Mouse (Mus musculus): ENCODE measurements around the gene Gm13278.
"Not testable (repeated sequence)": the region's sequence is repeated elsewhere in the genome, so short reads cannot be mapped to it uniquely, and the experiment has no call there.

Gm13278 gene

DNA sequence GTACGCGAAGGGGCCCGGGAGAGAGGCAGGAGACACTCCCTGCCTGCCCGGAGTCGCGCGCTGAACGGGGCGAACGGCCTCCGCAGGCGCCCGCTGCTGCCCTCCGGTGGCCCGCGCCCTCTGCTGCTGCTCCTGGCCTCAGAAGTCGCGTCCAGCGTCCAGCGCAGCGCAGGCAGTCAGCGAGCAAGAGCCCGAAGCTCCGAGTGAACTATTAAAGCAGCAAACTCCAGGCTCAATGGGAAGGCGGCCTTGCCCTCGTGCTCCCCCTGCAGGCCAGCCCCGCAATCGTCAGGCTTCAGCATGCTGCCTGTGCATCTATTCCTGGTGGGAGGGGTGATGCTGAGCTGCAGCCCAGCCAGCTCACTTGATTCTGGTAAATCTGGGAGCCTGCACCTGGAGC is at the start of gene Gm13278:
Gene Gm13278 (plus strand): TSS at position 301 of the 400 bp plus-strand sequence.
- DNase-seq, result not testable (repeated sequence)

DNA sequence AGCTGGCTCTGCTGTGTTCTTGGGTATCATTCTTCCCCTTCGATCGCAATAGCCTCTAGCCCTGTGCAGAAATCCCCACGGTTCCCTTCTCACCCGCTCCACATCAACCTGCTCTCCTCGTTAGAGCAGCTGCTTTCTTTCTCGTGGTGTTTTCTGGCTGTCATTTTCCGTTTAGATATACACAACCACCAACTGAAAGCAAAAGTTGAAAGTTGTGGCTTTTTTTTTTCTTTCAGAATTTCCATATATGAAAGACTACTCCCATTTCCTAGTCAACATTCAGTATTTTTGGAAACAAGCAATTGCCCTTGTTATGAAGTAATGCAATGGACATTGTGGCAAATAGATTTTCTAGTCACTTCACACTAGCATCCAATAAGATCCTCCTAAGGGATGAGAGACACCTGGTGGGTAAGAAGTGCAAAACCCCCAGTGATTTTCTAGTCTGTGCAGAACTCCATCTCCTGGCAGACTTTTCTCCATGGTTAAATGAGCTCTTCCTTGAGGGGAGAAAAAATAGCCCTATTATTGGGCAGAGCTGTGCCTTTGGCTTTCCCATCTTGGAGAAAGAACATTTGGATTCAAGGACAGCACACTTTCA is 48.5 kb upstream of the Gm13278 start:
- no peak for DNase-seq

DNA sequence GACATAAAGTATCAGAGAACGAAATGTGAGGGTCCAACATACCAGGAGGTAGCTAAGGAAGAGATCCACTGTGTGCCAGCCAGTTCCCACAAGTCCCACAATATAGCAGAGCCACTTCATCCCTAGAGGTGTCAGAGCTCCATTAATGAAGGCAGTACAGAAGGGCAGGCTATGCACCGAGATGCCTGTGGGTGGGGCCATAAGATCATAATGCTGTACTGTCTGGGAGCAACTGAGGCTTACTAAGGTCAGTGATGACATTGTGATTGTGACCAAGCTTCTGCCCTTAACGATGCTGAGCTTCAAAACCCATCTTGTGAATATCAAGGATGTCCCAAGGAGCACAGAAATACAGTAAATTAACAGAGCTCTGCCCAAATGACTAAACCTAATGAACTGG is 47.1 kb upstream of the Gm13278 start:
- DNase-seq, result no peak

- DNase-seq, result no peak
Measured at GRCm38 (mm10) chr4:88749926-88750325, 41.4 kb upstream of the Gm13278 start.

DNA sequence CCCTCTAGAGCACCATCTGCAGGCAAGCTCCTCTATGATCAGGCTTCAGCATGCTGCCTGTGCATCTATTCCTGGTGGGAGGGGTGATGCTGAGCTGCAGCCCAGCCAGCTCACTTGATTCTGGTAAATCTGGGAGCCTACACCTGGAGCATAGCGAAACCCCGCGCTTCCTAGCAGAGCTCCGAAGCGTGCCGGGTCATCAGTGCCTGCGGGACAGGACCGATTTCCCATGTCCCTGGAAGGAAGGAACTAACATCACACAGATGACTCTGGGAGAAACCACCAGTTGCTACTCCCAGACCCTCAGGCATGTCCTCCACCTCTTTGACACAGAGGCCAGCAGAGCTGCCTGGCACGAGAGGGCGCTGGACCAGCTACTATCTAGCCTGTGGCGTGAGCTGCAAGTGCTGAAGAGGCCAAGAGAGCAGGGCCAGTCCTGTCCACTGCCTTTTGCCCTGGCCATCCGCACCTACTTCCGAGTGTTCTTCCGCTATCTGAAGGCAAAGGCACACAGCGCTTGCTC is 36.5 kb upstream of the Gm13278 start, which contains the start of gene Gm13271:
Gene Gm13271 (plus strand): TSS at position 51 of the 523 bp plus-strand sequence.
- DNase-seq, result peak; percentile 73 to 81

DNA sequence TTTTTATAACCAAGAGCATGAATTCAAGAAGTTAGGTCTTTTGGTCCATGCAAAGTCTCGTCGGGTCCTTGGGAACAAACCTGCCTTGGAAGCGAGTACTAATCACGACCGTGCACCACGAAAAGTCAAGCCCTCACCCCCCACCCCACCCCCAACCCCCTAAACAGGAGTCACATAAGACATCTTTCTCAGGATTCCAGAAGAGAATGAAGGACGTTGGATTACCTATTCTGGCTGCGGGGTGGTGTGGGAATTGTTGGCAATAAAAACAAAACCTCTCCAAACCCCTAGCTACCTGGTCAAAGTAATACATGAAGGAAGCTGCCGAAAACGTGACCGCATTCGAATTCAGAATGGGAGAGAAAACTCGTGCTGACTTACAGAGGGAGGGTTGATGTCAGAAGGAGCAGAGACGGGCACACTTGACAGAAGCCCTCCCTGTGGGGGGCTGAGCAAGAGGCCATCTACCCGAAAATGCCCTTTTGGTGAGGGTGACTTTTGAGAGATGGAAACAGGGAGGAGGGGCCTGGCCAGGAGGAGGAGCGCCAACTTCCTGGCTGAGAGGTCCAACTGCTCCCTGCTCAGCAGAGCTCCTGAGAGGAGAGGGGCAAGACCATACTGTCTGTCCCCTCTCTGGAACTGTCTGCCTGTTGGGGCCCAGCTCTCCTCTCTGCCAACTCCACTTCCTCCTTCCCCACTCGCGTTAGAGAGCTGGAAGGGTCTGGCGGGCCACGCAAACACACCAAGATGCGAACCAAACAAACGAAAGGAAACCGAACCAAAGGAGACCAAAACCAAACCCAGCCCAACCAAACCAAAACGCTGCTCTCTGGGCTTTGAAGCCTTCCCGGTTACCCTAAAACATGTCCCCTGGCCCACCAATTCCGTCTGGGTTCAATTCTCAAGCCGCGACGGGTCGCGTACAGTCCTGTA is 34.5 kb upstream of the Gm13278 start:
- DNase-seq, result not testable (repeated sequence)

GRCm38 (mm10) chr4:88757628-88758031 is 33.7 kb upstream of the Gm13278 start:
- DNase-seq, result peak; percentile 89

- not testable (repeated sequence) for DNase-seq
Measured at GRCm38 (mm10) chr4:88758751-88759150, 32.6 kb upstream of the Gm13278 start.

- DNase-seq, result peak in 1 of 2 experiments; percentile 43
Measured at GRCm38 (mm10) chr4:88759610-88760268, 31.6 kb upstream of the Gm13278 start, which contains the start of gene Gm13283. TSS of gene Gm13283 (plus strand) at chr4:88760119.

DNA sequence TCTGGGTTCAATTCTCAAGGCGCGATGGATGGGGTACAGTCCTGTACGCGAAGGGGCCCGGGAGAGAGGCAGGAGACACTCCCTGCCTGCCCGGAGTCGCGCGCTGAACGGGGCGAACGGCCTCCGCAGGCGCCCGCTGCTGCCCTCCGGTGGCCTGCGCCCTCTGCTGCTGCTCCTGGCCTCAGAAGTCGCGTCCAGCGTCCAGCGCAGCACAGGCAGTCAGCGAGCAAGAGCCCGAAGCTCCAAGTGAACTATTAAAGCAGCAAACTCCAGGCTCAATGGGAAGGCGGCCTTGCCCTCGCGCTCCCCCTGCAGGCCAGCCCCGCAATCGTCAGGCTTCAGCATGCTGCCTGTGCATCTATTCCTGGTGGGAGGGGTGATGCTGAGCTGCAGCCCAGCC is 30.9 kb upstream of the Gm13278 start:
- peak; percentile 53 to 54 for DNase-seq

DNA sequence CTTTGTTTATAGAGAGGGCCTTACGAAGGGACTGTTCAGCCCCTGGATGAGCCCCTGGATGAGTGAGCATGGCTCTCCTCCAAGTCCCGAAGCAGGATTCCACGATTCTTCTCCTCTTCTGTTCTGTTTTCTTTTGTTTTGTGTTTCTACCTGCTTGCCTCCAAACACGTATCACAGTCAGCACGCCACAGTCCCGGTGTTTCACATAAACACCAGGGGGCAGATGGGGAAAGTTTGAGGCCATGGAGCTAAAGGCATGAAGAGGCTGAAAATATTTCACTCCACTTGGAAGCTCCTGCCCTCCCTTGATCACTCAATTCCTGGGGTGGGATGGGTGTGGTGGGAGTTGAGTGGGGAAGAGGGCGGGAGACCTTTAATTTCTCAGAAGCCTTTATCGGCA is 29.6 kb upstream of the Gm13278 start:
- DNase-seq, result peak; percentile 88

- peak in 1 of 2 experiments; percentile 16 for DNase-seq
Measured at GRCm38 (mm10) chr4:88762341-88762740, 29.0 kb upstream of the Gm13278 start.

DNA sequence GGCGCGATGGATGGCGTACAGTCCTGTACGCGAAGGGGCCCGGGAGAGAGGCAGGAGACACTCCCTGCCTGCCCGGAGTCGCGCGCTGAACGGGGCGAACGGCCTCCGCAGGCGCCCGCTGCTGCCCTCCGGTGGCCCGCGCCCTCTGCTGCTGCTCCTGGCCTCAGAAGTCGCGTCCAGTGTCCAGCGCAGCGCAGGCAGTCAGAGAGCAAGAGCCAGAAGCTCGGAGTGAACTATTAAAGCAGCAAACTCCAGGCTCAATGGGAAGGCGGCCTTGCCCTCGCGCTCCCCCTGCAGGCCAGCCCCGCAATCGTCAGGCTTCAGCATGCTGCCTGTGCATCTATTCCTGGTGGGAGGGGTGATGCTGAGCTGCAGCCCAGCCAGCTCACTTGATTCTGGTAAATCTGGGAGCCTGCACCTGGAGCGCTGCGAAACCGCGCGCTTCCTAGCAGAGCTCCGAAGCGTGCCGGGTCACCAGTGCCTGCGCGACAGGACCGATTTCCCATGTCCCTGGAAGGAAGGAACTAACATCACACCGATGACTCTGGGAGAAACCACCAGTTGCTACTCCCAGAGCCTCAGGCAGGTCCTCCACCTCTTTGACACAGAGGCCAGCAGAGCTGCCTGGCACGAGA is 27.8 kb upstream of the Gm13278 start:
- DNase-seq, result peak in 1 of 2 experiments; percentile 33

DNA sequence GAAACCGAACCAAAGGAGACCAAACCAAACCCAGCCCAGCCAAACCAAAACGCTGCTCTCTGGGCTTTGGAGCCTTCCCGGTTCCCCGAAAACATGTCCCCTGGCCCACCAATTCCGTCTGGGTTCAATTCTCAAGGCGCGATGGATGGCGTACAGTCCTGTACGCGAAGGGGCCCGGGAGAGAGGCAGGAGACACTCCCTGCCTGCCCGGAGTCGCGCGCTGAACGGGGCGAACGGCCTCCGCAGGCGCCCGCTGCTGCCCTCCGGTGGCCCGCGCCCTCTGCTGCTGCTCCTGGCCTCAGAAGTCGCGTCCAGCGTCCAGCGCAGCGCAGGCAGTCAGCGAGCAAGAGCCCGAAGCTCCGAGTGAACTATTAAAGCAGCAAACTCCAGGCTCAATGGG is 17.8 kb upstream of the Gm13278 start, which contains the start of gene Gm13290:
Gene Gm13290 (plus strand): TSS at position 301 of the 400 bp plus-strand sequence.
- not testable (repeated sequence) for DNase-seq

DNA sequence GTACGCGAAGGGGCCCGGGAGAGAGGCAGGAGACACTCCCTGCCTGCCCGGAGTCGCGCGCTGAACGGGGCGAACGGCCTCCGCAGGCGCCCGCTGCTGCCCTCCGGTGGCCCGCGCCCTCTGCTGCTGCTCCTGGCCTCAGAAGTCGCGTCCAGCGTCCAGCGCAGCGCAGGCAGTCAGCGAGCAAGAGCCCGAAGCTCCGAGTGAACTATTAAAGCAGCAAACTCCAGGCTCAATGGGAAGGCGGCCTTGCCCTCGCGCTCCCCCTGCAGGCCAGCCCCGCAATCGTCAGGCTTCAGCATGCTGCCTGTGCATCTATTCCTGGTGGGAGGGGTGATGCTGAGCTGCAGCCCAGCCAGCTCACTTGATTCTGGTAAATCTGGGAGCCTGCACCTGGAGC is 14.7 kb upstream of the Gm13278 start, which contains the start of gene Gm13289:
Gene Gm13289 (plus strand): TSS at position 301 of the 400 bp plus-strand sequence.
- not testable (repeated sequence) for DNase-seq

- DNase-seq, result not testable (repeated sequence)
Measured at GRCm38 (mm10) chr4:88779550-88779949, 11.8 kb upstream of the Gm13278 start, which contains the start of gene Gm13272. TSS of gene Gm13272 (plus strand) at chr4:88779850.

GRCm38 (mm10) chr4:88780320-88780719 is 11.0 kb upstream of the Gm13278 start:
- DNase-seq, result peak in 1 of 2 experiments; percentile 23

DNA sequence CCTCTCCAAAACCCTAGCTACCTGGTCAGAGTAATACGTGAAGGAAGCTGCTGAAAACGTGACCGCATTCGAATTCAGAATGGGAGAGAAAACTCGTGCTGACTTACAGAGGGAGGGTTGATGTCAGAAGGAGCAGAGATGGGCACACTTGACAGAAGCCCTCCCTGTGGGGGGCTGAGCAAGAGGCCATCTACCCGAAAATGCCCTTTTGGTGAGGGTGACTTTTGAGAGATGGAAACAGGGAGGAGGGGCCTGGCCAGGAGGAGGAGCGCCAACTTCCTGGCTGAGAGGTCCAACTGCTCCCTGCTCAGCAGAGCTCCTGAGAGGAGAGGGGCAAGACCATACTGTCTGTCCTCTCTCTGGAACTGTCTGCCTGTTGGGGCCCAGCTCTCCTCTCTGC is 9.5 kb upstream of the Gm13278 start, which contains the start of gene Ifnz:
Gene Ifnz (plus strand): TSS at position 301 of the 400 bp plus-strand sequence.
- DNase-seq, result not testable (repeated sequence)

- not testable (repeated sequence) for DNase-seq
Measured at GRCm38 (mm10) chr4:88782335-88782734, 9.0 kb upstream of the Gm13278 start.

DNA sequence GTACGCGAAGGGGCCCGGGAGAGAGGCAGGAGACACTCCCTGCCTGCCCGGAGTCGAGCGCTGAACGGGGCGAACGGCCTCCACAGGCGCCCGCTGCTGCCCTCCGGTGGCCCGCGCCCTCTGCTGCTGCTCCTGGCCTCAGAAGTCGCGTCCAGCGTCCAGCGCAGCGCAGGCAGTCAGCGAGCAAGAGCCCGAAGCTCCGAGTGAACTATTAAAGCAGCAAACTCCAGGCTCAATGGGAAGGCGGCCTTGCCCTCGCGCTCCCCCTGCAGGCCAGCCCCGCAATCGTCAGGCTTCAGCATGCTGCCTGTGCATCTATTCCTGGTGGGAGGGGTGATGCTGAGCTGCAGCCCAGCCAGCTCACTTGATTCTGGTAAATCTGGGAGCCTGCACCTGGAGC is 5.9 kb upstream of the Gm13278 start, which contains the start of gene Gm13276:
Gene Gm13276 (plus strand): TSS at position 301 of the 400 bp plus-strand sequence.
- not testable (repeated sequence) for DNase-seq

DNA sequence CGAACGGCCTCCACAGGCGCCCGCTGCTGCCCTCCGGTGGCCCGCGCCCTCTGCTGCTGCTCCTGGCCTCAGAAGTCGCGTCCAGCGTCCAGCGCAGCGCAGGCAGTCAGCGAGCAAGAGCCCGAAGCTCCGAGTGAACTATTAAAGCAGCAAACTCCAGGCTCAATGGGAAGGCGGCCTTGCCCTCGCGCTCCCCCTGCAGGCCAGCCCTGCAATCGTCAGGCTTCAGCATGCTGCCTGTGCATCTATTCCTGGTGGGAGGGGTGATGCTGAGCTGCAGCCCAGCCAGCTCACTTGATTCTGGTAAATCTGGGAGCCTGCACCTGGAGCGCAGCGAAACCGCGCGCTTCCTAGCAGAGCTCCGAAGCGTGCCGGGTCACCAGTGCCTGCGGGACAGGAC is 2.9 kb upstream of the Gm13278 start, which contains the start of gene Gm13277:
Gene Gm13277 (plus strand): TSS at position 231 of the 400 bp plus-strand sequence.
- DNase-seq, result peak; percentile 67 to 75
